Mouse (Mus musculus) A20 (cell line): ENCODE data around the gene Slc29a4.

Source experiments
- DNase-seq: peaks from one replicate; pipeline ENCODE4 v3.0.0-alpha.2; 2011; ENCODE audit warnings: low read depth, low spot score

The Slc29a4 gene

DNA sequence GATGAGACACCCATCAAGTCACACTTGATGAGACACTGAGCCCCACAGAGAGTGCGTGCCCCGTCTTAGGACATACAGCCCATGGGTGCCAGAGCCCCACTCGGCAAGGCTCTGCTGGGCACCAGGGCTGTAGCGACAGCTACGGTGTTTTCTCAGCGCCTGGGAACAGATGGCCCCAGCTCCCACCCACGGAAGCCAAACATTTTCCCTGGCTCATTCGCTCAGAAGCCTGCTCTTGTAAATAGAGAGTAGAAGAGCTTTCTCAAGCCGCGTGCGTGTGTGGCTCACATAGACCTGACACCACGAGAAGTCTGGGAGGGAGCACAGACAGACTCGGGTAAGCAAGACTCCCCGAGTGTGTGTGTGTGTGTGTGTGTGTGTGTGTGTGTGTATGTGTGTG lies at the start of gene Slc29a4:
Gene Slc29a4, plus strand, starts transcription at position 265 of the 400 bp plus-strand sequence.
- no peak for DNase-seq

DNA sequence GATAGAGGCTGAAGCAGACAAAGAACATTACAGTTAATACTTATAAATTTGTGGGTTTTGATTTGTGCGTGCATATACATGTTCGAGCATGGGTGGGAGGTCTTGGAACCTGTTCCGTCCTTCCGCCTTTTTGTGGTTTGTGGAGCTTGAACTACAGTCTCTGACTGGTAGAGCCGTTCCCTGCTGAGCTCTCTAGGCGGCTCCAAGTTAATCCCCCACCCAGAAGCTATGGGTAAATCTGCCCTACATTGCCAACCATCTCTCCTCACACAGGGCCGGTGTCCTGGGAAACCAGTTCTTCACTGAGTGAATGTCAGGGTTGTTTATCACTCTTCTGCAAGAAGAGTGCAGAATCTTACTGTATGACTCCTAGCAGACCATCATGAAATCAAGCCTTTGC lies 44.1 kb upstream of the Slc29a4 start:
- DNase-seq: no peak

DNA sequence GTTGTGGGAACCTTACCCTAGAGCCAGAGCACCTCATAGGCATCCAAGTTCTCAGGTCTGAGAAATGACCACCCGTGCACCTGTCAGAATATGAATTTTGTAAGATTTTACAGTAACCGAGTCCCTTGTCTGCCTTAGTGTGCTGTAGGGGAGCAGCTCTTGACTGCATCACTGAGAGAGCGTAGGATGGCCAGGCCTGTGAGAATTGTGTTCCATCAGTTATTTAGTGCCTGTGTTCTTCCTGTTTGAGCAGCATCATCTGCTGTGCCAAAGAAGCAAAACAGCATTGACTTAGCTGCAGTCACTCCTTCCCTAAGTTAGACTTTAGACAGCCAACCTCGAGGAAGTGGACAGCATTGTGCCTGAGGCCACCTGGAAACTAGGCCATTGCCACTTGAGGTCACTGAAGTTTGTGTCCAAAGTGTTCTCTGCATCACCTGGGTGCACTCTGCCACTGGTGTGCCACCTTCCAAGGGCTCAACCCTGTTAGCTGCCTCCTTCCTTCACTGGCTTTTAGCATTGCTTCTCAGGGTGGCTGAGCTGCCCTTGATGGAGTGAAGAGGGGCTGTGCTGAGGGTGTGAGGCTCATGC lies 42.8 kb upstream of the Slc29a4 start:
- no peak for DNase-seq

DNA sequence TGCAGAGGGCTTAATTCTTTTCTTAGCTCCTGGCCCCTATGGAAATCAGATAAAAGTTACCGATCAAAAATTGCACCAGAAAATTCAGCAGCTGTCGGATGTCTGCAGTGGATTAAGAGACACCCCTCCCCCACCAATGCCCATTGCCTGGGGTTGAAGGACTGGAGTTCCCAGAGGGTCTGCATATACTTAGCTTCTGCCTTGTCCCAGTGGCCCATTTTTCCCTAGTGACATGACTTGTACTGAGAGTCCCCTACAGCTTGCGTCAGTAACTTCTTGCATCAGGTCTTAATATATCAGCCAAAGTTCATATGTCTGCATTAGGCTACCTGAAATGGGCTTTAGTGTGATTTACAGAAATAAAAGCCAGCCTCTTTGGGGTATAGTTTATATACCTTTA lies 41.9 kb upstream of the Slc29a4 start:
- DNase-seq: no peak

DNA sequence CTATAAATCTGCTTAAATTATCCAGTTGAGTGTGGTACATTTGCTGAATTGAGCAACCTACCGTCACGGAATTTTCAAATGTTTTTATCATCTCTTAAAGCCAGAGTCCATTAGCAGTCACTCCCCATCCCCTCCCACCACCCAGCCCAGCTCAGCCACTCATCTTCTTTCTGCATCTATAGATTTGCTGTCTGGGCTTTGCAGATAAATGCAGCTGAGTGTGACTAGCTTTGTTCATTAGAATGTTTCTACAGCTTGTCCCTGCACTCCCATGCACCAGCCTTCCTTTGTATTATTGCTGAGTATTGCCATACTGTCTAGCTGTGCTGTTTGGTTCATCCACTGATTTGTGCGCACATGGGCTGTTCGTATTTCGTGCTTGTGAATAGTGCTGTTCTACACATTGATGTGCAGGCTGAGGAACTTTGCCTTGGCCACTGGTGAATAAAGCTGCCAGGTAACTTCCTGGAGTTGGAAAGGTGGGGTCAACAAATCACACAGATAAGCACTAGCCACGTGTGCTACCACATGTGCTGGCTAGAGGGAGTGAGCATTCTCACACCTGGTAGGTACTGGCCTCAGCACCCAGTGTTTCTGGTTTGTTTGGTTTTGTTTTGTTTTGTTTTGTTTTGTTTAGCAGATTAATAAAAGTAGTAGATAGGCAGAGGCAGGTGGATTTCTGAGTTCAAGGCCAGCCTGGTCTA lies 41.4 kb upstream of the Slc29a4 start:
- DNase-seq: no peak

DNA sequence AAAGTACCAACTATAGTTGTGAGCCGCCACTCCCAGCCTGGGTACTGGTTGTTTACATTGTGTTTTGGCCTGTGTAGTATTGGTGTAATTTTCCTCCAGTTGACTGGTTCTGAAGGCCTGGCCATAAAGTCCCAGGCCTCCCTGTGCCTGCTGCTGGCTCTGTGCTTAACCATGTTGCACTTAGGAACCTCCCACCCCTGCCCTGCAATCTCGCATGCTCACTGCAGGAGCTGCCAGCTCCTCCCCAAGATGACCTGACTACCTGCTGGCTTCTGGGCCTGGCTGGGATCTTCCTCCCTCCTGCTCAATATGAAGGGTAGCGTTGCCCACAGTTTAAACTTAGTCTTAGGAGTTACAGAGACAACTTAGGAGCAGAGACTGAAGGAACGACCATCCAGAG lies 40.0 kb upstream of the Slc29a4 start:
- DNase-seq: no peak

DNA sequence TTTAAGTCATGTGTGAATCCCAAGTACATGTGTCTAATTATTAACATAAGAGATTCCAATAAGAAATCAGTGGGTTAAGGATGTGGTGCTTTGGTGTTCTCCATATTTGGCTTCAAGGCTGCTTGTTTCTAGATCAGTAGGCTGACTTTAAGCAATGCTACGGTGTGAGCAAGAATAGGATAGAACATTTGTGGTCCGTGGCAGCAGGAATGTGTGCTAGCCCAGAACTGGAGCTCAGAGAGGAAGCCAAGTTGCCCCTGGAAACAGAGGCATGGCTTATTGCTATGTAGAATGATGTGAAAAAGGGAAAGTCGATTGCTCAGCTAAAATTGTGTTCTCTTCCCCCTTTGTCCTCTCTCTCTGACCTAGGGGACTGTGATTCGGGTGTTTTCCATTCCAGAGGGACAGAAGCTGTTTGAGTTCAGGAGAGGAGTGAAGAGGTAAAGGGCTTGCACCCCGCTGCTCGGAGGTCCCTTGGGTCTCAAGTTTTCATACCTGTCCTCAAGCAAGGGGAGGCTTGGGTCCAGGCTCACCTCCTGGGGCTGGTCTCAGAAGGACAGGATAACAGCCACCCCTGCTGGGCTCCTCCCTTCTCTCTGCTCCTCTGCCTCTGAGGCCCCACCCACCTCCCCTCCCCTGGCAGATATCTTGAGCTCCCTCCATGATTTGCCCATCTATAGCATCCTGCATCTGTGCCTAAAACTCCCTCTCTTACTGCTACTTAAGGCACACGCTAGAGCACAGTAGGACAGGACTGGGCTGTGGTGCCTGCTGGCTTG lies 31.5 kb upstream of the Slc29a4 start:
- no peak for DNase-seq

DNA sequence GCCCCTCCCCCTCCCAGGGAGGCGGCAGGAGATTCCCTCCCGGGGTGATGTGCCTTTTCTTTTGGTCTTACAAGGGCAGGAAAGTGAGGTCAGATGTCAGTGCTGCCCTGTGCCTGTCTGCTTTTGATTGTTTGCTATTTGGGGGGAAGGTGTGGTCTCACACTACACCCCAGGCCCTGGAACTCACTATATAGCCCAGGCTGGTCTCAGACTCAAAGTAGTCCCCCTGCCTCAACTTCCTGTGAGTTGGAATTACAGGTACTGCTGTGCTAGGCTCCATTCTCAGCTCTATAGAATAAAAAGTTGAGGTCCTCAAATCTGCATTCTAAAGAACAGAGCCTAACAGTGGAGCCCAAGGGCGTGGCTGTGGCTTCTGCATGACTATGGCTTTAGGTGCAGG lies 24.4 kb upstream of the Slc29a4 start:
- no peak for DNase-seq

DNA sequence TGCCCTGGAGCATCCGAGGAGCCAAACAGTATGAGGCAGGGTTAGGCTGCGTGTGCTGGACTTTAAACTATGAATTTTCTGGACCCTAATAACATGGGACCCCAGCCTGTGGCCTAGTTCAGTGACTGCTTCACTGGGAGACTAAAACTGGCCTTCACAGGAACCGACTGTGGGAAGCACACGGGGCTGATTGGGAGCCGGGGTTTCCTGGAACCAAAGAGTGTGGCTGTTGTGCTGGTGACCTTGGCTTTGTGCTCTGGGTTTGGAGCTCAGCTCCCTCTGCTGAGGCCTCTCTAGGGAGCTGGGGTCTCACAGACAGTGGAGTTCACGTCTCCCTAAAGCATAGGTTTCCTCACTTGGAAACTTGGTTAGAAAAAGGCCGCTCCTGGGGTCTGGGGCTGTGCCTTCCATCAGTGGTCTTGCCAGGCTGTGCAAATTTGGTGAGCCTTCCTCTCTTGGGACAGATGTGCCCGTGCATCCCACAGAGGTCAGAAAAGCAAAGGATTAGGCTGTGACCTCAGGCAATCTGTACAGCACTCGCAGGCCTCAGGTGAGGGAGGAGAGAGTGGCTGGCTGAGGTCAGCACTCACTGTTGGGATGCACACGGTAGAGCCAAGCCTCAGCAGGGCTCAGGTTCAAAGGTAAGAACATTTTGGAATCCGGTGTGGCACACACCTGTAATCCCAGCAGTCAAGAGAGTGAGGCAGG lies 23.6 kb upstream of the Slc29a4 start:
- no peak for DNase-seq

DNA sequence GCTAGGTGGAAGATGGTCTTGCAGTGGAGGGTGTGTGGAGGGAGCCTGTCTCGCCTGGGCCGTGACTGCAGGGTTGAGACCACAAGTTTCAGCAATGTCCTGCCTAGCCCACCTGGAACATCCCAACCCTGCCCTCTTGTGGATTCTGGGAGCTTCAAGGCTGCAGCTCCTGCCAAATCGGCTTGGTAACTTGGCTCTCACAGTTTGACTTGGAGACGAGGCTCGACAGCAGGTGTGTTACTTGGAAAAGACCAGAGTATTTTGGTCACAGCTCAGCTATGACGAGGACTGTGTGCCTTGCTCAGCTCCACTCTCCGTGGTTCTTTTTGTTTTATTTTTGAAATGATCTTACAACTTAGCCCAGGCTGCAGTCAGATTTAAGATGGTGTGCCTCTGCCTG lies 22.6 kb upstream of the Slc29a4 start:
- DNase-seq: no peak

DNA sequence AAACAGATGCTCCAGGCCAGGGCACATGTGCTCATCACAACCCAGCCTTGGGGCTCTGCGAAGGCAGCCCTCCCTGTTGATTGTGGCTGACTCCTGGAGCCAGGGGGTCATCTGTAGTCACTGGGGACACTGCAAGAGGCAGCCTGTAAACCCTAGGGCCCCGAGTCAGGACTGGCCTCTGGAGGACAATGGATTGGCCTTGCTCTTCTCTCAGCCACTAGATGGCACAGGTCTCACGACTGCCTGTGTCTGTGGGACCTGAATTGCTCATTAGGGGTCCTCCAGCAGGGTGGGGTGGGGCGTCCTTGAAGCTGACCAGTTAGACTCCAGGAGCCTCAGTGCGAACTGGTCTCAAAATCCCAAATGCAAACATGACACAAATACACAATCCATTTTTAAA lies 19.2 kb upstream of the Slc29a4 start:
- peak; percentile 25 for DNase-seq

DNA sequence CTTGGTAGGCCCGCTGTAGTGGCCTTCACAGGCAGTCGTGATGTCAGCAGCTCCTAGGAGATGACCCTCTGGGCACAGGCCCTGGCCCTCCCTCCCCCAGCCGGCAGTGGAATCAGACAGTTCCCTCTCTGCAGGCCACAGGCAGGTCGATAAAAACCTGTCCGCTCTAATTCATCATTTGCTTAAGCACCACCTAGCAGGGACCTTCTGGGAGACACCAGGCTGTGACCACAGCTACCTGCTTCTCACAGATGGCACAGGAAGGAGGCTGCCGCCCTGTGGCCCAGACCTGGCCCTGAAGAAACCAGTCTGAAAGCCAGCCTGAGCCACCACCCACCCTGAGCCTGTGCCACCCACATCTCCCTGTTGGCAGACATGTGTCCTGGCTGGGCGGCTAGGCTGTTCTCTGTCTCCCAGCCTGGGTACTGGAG lies 14.2 kb upstream of the Slc29a4 start:
- DNase-seq: no peak

DNA sequence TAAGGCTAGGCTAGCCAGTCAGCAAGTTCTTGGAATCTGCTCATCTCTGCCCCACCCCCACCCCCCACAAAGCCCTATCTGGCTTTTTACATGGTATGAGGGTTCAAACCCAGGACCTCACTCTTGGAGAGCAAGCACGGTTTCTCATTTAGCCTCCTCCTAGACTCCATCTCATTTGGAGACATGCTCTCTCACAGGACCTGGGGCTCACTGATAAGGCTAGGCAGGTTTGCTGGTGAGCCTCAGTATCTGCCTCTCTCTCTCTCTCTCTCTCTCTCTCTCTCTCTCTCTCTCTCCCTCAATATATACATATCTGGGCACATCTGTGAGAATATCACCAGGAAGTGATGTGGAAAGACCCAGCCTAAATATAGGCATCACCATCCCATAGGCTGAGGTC lies 13.2 kb upstream of the Slc29a4 start:
- DNase-seq: no peak

DNA sequence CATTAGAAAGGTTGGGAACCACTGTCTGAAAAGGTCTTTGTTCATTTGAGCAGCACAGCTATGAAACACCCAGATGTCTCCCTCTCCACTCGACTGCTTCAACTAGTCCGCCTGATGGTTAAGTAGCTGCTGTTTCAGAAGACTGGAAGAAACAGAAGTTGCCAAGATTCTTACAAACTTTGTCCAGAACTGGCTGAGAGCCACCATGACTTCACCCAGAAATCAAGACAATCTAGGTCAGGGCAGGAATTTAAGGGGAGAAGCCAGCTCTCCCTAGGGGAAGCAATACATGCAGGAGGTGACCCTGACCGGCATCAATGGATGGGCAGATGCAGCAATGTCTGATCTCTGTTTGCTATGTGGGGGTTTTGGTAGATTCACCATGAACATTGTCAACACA lies 10.4 kb upstream of the Slc29a4 start:
- no peak for DNase-seq

DNA sequence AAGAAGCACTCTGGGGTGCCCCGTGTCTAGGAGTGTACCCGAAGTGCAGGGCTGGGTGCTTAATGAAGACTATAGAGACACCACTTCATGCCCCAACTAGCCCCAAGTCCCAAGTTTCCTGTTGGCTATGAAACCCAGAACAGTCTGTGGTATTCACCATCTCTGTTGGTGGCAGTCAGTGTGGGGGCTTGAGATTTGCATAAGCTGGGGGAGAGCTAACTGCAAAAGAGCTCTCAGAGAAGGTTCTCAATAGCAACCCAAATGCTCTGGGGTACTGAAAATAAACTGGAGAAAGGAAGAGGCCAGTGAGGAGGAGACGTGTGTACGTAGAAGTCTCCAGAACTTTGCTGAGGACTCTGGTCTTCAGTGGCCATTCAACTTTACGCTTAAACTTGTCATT lies 9.8 kb upstream of the Slc29a4 start:
- DNase-seq: no peak

DNA sequence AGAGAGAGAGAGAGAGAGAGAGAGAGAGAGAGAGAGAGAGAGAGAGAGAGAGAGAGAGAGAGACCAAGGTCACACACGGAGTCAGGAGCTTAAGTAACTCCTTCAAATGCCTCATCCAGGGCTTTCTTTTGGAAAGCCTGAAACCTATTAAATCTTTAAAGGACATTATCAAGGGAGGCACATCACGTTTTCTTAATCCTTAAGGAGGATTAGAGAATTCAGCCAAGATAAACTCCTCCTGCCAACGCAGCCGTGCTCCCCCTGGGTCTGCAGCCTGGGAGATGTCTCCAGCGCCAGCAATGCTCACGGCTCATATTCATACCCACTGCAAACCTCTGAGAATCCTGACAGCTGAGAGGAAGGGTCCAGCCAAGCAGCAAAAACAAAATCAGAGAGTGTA lies 3.4 kb upstream of the Slc29a4 start:
- DNase-seq: no peak

DNA sequence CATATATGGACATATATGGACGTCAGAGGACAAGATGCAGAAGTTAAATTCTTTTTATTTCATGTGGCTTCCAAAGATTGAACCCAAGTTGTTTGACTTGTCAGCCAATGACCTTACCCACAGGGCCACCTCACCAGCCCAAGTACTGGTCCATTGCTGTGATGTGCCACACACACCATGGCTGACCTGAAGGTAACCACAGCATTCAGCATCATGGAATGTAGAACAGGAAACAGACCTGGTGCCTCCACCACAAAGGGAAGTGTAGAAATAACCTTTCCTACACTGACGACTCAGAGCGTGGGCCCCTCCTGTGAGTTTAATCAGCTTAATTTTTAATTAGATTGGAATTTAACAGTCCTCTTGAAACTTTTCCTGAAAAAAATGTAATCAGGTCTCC lies 2.0 kb upstream of the Slc29a4 start:
- DNase-seq: no peak

DNA sequence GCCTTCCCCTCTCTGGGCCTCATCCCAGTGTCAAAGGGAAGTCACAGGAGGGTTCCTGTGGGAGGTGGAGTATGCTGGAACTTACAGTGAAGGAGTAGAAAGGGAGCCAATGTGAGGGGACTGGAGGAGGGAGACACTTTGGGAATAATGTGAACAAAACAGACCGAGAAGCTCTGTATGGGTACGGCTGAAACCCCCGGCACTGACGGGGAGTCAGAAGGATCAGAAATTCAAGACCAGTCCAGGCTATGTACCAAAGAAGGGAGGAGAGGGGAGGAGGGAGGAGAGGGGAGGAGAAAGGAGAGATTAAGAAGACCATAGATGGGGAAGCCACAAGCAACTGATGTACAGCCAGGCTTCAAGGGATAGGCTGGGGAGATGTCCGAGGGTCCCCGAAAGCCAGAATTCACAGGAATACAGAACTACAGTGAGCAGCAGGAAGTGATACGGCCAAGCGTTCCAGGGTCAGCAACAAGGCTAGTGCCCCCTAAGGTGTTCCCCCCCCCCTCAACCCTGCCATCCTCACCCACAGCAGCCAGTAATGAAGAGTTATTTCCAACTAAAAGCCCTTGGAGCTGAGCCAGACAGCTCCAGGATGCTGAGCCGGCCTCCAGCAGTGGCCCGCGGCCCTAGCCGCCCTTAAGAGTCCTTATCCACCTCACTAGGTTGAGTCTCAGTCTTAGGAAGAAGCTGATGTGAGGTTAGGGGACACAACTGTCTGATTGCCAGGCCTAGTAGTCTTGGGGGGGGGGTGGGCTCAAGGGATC lies 842 bp downstream of the Slc29a4 start:
- DNase-seq: no peak

DNA sequence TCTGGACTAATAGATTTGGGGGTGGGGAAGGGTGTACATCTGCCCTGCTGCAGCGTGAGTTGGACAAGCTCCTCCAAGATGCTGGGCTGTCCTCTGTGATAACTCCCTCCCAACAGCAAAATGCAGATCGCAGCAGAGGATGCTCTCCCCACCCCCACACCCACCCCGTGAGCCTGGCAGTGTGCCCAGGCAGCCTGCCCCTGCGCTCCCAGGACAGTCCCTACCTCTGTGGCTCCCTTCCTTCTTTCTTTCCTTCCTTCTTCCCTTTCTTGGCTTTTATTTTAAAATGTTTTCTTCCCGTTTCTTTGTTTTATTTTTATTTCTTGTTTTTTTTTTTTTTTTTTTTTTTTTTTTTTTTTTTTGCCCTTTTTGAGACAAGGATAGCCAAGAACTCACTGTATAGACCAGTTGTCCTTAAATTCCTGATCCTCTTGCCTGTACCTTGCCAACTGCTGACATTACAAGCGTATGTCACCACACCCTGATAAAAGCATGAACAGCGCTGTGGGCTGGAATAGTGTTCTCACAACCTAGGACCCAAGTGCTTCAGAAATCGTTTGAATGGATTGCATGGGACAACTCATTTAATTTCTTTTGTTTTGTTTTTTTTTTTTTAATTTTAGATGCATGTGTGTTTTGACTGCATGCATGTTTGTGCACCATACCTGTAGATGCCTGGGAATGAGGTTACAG lies 1.6 kb downstream of the Slc29a4 start:
- no peak for DNase-seq

DNA sequence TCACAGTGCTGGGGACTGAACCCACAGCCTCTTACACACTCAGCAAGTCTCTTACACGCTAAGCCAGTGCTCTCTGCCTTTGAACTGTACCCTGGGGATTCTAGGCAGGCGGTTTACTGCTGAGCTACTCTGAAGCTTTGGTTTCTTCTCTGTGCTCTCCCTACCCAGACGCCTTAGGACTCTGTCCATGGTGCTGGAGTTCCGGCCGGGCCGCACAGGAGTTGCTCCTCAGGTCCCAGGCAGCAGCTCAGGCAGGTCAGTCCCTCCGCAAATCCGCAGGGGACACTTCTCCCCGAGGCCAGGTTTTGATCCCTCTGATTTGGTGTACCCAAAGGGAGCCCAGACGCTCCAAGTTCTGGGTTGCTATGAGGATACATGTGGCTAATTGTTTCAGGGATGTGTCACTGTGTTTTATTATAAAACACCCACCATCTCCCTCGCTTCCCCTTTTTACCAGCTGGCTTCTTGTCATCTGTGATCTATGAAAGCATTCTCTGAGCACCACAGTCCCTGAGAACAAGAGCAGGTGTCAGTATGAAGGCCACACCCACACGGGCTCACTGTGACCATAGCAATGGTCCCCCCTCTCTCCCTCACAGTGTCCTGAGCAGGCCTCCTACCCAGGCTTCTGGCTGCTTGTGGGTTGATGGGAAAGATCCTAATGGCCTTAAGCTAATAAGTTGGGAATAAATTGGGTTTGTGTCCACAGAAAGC lies 2.5 kb downstream of the Slc29a4 start:
- peak; percentile 58 for DNase-seq
